In the genomic region with DNA sequence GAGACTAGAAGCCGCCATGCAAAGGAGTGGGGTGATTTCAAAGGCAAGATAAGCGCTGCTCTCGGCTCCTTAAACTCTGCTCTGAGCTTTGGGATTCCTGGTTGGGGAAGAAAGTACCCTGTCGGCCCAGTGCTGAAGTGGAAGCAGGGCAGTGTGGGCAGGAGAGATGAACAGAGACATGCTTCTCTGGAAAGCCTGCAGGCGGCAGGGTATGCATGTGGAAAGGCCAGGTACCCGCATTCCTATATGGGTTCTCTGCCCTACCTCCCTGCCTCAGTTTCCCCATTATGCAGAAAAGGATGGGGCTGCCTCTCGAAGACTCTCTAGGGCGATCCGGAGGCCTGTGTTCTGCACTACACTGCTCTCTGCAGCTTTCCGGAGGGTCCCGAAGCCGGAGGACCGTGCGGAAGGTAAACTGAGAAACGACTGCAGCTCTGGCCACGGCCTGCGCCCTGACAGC, we compare ENCODE assay signal across 8 mouse cellular contexts. TPM values are rescaled to one million over a fixed set of nuclear protein-coding genes. Genes with fewer than 3 reads are reported as not detected.
DNase-seq lines count a peak whose midpoint lies in the region; ATAC-seq and TF ChIP-seq lines count a peak whose summit lies in the region.

No protein-coding gene starts in this region.

- no peak for TF ChIP-seq POLR2A in testis, adult 2 months (IDR thresholded peaks at IDR 0.05; ENCODE audit: control insufficient read depth, low read depth, low read length)

- DNase-seq in kidney, adult 18-20 months = peak; percentile 38
- DNase-seq in kidney, postnatal 14 days = no peak
- no peak for DNase-seq in G1E (ENCODE audit: low spot score)
- DNase-seq in ovary, postnatal 36 days (ENCODE audit: low spot score) = no peak

- peaks cover 39% of the 10 kb centered on the region for H3K4me1 ChIP-seq in G1E (ENCODE audit: insufficient read depth, low read depth, low read length)
- peaks cover 12% of the 10 kb centered on the region; the same call in 1 of the 2 replicates for H3K4me1 ChIP-seq in embryonic facial prominence, embryonic 12.5 days
- H3K4me1 ChIP-seq in hindbrain, embryonic 15.5 days (replicated peaks) = peaks cover 21% of the 10 kb centered on the region
- peaks cover 20% of the 10 kb centered on the region for H3K4me1 ChIP-seq in lung, embryonic 16.5 days (replicated peaks; ENCODE audit: control insufficient read depth, insufficient read depth, low read length)
- peaks cover 17% of the 10 kb centered on the region for H3K4me1 ChIP-seq in testis, adult 2 months (ENCODE audit: control insufficient read depth, insufficient read depth, low read length)

- peak overlapping the region; percentile 56 for H3K9ac ChIP-seq in embryonic facial prominence, embryonic 12.5 days
- peak overlapping the region; percentile 68 for H3K9ac ChIP-seq in hindbrain, embryonic 15.5 days
- peak overlapping the region; percentile 80 for H3K9ac ChIP-seq in lung, embryonic 16.5 days (ENCODE audit: low read length)

- peaks cover 35% of the 10 kb centered on the region for H3K36me3 ChIP-seq in G1E (replicated peaks)
- H3K36me3 ChIP-seq in embryonic facial prominence, embryonic 12.5 days = no peaks in the 10 kb centered on the region
- H3K36me3 ChIP-seq in hindbrain, embryonic 15.5 days = no peaks in the 10 kb centered on the region
- no peaks in the 10 kb centered on the region for H3K36me3 ChIP-seq in lung, embryonic 16.5 days (ENCODE audit: control insufficient read depth, insufficient read depth, low read length)
- no peaks in the 10 kb centered on the region for H3K36me3 ChIP-seq in testis, adult 2 months (ENCODE audit: control insufficient read depth, insufficient read depth, low read length)

- peak; percentile 47; the same call in 1 of the 2 replicates for ATAC-seq in G1E (ENCODE audit: extremely low read depth, insufficient number of reproducible peaks, low FRiP score, poor library complexity, severe bottlenecking)
- peak; percentile 58; the same call in 1 of the 2 replicates for ATAC-seq in embryonic facial prominence, embryonic 12.5 days (ENCODE audit: insufficient number of reproducible peaks, insufficient read depth, low FRiP score, low TSS enrichment)
- ATAC-seq in hindbrain, embryonic 15.5 days (ENCODE audit: low FRiP score, low read depth) = peak; percentile 81
- ATAC-seq in lung, embryonic 16.5 days (ENCODE audit: low read depth) = peak; percentile 57

- H3K4me3 ChIP-seq in G1E (ENCODE audit: low read depth, low read length) = peak overlapping the region; percentile 96
- H3K4me3 ChIP-seq in embryonic facial prominence, embryonic 12.5 days = peak overlapping the region; percentile 57
- peak overlapping the region; percentile 66 for H3K4me3 ChIP-seq in hindbrain, embryonic 15.5 days
- H3K4me3 ChIP-seq in lung, embryonic 16.5 days (ENCODE audit: low read length) = peak overlapping the region; percentile 88
- H3K4me3 ChIP-seq in testis, adult 2 months (ENCODE audit: control insufficient read depth, low read depth, low read length) = peak overlapping the region; percentile 96

- H3K9me3 ChIP-seq in G1E (replicated peaks) = no peaks in the 10 kb centered on the region
- H3K9me3 ChIP-seq in embryonic facial prominence, embryonic 12.5 days = no peaks in the 10 kb centered on the region
- H3K9me3 ChIP-seq in hindbrain, embryonic 15.5 days = no peaks in the 10 kb centered on the region
- H3K9me3 ChIP-seq in lung, embryonic 16.5 days (ENCODE audit: control insufficient read depth, low read length) = no peaks in the 10 kb centered on the region

- H3K27ac ChIP-seq in embryonic facial prominence, embryonic 12.5 days = peak overlapping the region; percentile 59
- H3K27ac ChIP-seq in hindbrain, embryonic 15.5 days (replicated peaks) = peak overlapping the region; percentile 69
- H3K27ac ChIP-seq in lung, embryonic 16.5 days (ENCODE audit: low read length) = peak overlapping the region; percentile 91
- H3K27ac ChIP-seq in testis, adult 2 months (ENCODE audit: control insufficient read depth, insufficient read depth, low read depth, low read length) = peak overlapping the region; percentile 83

- peak overlapping the region; percentile 76 for H3K4me2 ChIP-seq in embryonic facial prominence, embryonic 12.5 days (replicated peaks)
- H3K4me2 ChIP-seq in hindbrain, embryonic 15.5 days = peak overlapping the region; percentile 79
- peak overlapping the region; percentile 92 for H3K4me2 ChIP-seq in lung, embryonic 16.5 days (ENCODE audit: low read depth, low read length)

- TF ChIP-seq CTCF in G1E (IDR thresholded peaks at IDR 0.05; ENCODE audit: low read depth, low read length) = no peak
- TF ChIP-seq CTCF in testis, adult 2 months (IDR thresholded peaks at IDR 0.05; ENCODE audit: control insufficient read depth, insufficient read depth, insufficient replicate concordance, low read depth, low read length) = no peak

- whole genome bisulfite sequencing in embryonic facial prominence, embryonic 12.5 days = under 1% methylated on average over 17 of the region's 17 CpGs
- WGBS in hindbrain, embryonic 15.5 days = under 1% methylated on average over 17 of the region's 17 CpGs
- WGBS in lung, embryonic 16.5 days = under 1% methylated on average over 17 of the region's 17 CpGs

- no peaks in the 10 kb centered on the region for H3K27me3 ChIP-seq in G1E (ENCODE audit: insufficient read depth, low read length)
- H3K27me3 ChIP-seq in embryonic facial prominence, embryonic 12.5 days = no peaks in the 10 kb centered on the region
- H3K27me3 ChIP-seq in hindbrain, embryonic 15.5 days = no peaks in the 10 kb centered on the region
- H3K27me3 ChIP-seq in lung, embryonic 16.5 days (ENCODE audit: control insufficient read depth, insufficient read depth, low read depth, low read length) = no peaks in the 10 kb centered on the region
- no peaks in the 10 kb centered on the region for H3K27me3 ChIP-seq in testis, adult 2 months (ENCODE audit: control insufficient read depth, insufficient read depth, low read length)

RNA-seq across cellular contexts. Expression of a gene that starts 0.5 kb away (rescaled TPM):
- 37.0 and 37.7 TPM in 2 replicates for total RNA-seq in G1E (2014; fragmentation: Nextera tagmentation)
- 103 and 125 TPM in 2 replicates for total RNA-seq in G1E (2017)
- 39.7 and 92.8 TPM in 2 replicates for polyA plus RNA-seq in G1E (2012)
- polyA plus RNA-seq in embryonic facial prominence, embryonic 12.5 days (2016; fragmentation: Nextera tagmentation; extraction: Ambion mirVana) = 297 and 344 TPM in 2 replicates
- polyA plus RNA-seq in hindbrain, embryonic 15.5 days (2015; fragmentation: Nextera tagmentation; extraction: Ambion mirVana) = 275 and 278 TPM in 2 replicates
- 581 and 600 TPM in 2 replicates for polyA plus RNA-seq in lung, embryonic 16.5 days (2015; fragmentation: Nextera tagmentation; extraction: Ambion mirVana)
- polyA plus RNA-seq in testis, adult 2 months (2012; rRNA removed) = 142 and 164 TPM in 2 replicates

RNA-seq across cellular contexts. Expression of a gene that starts 8.9 kb away (rescaled TPM):
- total RNA-seq in G1E (2014; fragmentation: Nextera tagmentation) (97.4 and 104 TPM in 2 replicates), G1E (2017) (122 and 128 TPM in 2 replicates)
- polyA plus RNA-seq in G1E (2012) = 365 and 461 TPM in 2 replicates
- polyA plus RNA-seq in embryonic facial prominence, embryonic 12.5 days (2016; fragmentation: Nextera tagmentation; extraction: Ambion mirVana) = 237 TPM in 2 replicates
- 100 TPM in 2 replicates for polyA plus RNA-seq in hindbrain, embryonic 15.5 days (2015; fragmentation: Nextera tagmentation; extraction: Ambion mirVana)
- 141 and 152 TPM in 2 replicates for polyA plus RNA-seq in lung, embryonic 16.5 days (2015; fragmentation: Nextera tagmentation; extraction: Ambion mirVana)
- polyA plus RNA-seq in testis, adult 2 months (2012; rRNA removed) = 10.0 and 10.7 TPM in 2 replicates

RNA-seq across cellular contexts. Expression of a gene that starts 37.6 kb away (rescaled TPM):
- not detected in 2 replicates for total RNA-seq in G1E (2014; fragmentation: Nextera tagmentation)
- total RNA-seq in G1E (2017) = 0.12 and 0.82 TPM in 2 replicates
- polyA plus RNA-seq in G1E (2012) = not detected in 2 replicates
- polyA plus RNA-seq in embryonic facial prominence, embryonic 12.5 days (2016; fragmentation: Nextera tagmentation; extraction: Ambion mirVana) = 772 and 814 TPM in 2 replicates
- polyA plus RNA-seq in hindbrain, embryonic 15.5 days (2015; fragmentation: Nextera tagmentation; extraction: Ambion mirVana) = 578 and 599 TPM in 2 replicates
- polyA plus RNA-seq in lung, embryonic 16.5 days (2015; fragmentation: Nextera tagmentation; extraction: Ambion mirVana) = 2,256 and 2,274 TPM in 2 replicates
- 374 and 406 TPM in 2 replicates for polyA plus RNA-seq in testis, adult 2 months (2012; rRNA removed)

Comparison
In these comparisons a context has a peak if more than half of its experiments do, and no peak if none do; other contexts are left out.
1. RNA of a gene that starts 37.6 kb away (polyA plus RNA-seq): 2,256 to 2,274 TPM in lung, embryonic 16.5 days, 772 to 814 TPM in embryonic facial prominence, embryonic 12.5 days, 578 to 599 TPM in hindbrain, embryonic 15.5 days and 374 to 406 TPM in testis, adult 2 months; not detected in G1E; every median in the first group is over 100 times any median in the second.
2. Peak in every context shown above with its lines, with median percentiles within 50 percentile points of each other: ATAC-seq, H3K4me3 ChIP-seq, H3K27ac ChIP-seq, H3K4me2 ChIP-seq and H3K9ac ChIP-seq.